Mouse (Mus musculus): Measurements from ENCODE around the gene Slamf6. TPM values are rescaled to one million over a fixed set of nuclear protein-coding genes. Genes with fewer than 3 reads are reported as not detected.
"Not testable (repeated sequence)": the region's sequence is repeated elsewhere in the genome, so short reads cannot be mapped to it uniquely, and the experiment has no call there.

Slamf6 gene
- 0.17 and 0.20 TPM in 2 replicates for polyA plus RNA-seq (2016; fragmentation: Nextera tagmentation; extraction: Ambion mirVana)

DNA sequence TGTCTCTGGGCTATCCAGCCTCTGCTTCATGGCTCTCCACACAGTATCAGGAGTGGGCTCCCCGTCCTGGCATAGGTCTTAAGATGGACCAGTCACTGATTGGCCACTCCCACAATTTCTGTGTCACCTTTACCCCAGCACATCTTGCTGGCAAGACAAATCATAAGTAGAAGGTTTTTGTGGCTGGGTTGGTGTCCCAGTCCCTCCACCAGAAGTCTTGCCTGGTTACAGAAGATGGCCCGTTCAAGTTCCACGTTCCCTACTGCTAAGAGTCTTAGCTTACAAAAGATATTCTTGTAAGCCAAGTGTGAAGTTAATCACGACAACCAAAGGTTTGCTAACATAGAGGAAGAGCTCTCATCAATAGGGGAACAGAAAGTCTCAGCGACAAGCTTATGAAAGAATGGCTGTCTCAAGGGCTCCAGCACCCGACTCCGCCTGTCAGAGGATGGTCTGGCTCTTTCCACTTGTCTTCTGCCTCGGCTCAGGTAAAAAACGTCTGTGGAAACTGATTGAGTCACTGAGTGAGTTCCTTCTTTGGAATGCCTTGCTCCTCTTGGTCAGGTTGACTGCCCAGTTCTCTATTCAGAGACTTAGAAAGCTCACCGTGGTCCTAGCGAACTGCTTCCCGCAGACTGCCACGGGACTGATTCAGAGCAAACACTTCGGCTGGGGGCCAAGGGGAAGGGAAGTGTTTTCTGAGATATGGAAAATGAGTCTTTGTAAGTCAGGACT is at the start of gene Slamf6:
Gene Slamf6 (plus strand): TSS at position 211 of the 735 bp plus-strand sequence.
- H3K9ac ChIP-seq: no peak within 1 kb of the TSS
- no peak for ATAC-seq
- no peaks in the 10 kb centered on the region for H3K27me3 ChIP-seq (replicated peaks)
- H3K27ac ChIP-seq: no peak within 1 kb of the TSS
- no peak within 1 kb of the TSS for H3K4me3 ChIP-seq
- no peaks in the 10 kb centered on the region for H3K36me3 ChIP-seq
- H3K9me3 ChIP-seq (replicated peaks): no peaks in the 10 kb centered on the region
- WGBS (ENCODE audit: insufficient replicate concordance): 56% methylated on average over 14 of the region's 14 CpGs
- no peak within 1 kb of the TSS for H3K4me2 ChIP-seq
- no peaks in the 10 kb centered on the region for H3K4me1 ChIP-seq

DNA sequence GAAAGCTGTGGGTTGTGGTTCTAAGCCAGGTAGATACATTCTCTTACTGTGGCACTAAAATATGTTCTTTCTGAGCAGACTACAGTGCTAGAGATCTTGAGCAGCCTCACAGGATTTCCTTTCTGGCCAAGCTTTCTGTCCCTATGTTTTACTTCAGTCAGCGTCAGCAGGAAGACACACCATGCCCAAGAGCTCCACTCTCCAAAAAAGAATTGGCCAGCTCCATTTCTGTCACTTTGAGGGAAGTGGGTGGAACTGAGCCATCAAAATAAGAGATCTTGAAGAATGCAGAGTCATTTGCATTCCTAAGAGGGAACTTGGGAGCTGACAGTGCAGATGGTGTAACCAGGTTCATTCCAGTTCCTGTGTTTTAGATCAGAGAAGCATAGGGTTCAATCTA is 30.3 kb upstream of the Slamf6 start:
- no peak for ATAC-seq
- no peaks in the 10 kb centered on the region for H3K9me3 ChIP-seq (replicated peaks)
- H3K27me3 ChIP-seq (replicated peaks): no peaks in the 10 kb centered on the region

DNA sequence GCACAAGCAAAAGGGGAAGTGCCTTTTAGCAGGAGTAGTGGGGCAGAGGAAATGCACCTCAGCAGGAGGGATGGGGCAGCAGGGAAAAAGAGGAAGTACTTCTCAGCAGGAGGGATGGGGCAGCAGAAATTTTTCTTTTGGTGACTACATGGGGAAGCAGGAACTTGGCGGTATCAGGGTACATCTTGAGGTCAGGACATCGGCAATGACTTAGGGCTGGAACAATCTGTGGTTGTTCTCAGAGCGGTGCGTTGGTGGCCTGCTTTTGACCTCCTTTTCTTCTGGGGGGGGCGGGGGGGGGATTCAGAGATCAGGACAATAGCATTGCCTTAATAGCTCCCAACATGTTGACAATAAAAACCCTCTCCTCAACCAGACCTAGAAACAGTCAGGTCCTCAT is 22.0 kb upstream of the Slamf6 start, which contains the start of gene Gm10521:
Gene Gm10521 (plus strand): TSS at position 301 of the 400 bp plus-strand sequence.
- not testable (repeated sequence) for H3K4me1 ChIP-seq; H3K27ac ChIP-seq; ATAC-seq; H3K9ac ChIP-seq; H3K9me3 ChIP-seq (replicated peaks); H3K27me3 ChIP-seq (replicated peaks); H3K4me2 ChIP-seq; H3K36me3 ChIP-seq; H3K4me3 ChIP-seq
- WGBS (ENCODE audit: insufficient replicate concordance): 64% methylated on average over 5 of the region's 5 CpGs

More for the DNA sequence above, 30.3 kb upstream of the Slamf6 start:
- Histone ChIP-seq H3K9ac (no peak overlapping the region), H3K27ac (no peak overlapping the region), H3K4me2 (no peak overlapping the region), H3K4me1 (no peaks in the 10 kb centered on the region), H3K4me3 (no peak overlapping the region), H3K36me3 (no peaks in the 10 kb centered on the region)
- WGBS (ENCODE audit: insufficient replicate concordance): 61% methylated on average over 1 of the region's 1 CpGs

DNA sequence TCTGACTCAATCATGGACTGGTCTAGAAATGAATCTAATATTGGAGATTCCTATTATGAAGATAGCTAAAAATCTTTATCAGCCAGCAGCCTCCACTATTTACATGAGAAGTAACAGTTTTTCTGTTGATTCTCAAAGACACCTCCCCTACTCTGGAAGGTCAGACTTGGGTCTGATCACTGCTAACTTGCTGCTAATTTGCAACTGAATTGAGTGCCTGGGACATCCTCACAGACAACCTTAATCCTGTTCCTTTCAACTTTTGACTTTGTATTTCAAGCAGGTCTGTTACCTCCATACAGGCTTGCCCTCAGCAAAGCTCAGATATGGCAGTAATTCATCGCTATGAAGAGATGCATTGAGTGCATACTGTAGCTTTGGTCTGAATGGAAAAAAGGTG is 13.3 kb upstream of the Slamf6 start:
- Histone ChIP-seq H3K4me2 (no peak overlapping the region), H3K27me3 (replicated peaks) (no peaks in the 10 kb centered on the region), H3K36me3 (no peaks in the 10 kb centered on the region), H3K9me3 (replicated peaks) (0 out of 2 replicates have a peak, but pooled peaks cover 2% of the 10 kb centered on the region), H3K27ac (no peak overlapping the region), H3K4me3 (no peak overlapping the region), H3K9ac (no peak overlapping the region), H3K4me1 (no peaks in the 10 kb centered on the region)
- 65% methylated on average over 1 of the region's 1 CpGs for WGBS (ENCODE audit: insufficient replicate concordance)
- no peak for ATAC-seq

DNA sequence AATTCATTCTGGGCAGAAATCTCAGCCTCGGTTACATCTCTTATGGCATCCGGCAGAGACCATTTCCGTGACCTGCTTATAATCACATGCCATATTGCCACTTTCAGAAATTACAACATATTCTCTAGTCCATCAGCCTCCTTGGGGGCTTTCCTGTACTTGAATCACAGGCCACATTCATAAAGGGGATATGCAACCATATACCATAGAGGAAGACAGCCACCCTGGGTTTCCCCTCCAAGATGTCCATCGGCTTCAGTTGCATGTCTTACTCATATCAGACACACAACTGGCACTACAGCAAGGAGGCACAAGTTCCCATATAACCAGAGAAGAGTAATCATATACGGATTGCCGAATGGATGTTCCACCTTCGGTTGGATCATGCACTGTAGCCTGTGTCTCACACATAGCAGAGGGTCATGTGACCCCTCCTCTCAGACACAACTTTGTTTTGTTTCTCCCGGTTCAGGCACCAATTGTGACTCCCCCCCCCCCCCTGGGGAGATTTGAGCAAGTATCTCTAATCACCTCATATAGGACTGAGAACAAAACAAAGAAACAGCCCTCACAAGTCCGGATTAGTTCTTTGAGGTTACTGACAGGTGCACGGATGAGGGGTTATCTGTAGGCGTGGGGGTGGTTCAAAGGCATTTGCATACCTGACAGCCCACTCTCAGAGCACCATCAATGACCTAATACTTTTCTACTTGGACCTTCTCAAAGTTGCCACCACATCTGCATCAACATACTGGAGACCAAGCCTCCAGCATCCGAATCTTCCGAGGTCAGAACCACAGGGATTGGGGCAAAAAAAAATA is 1.5 kb upstream of the Slamf6 start:
- Histone ChIP-seq H3K36me3 (no peaks in the 10 kb centered on the region), H3K4me3 (no peak overlapping the region), H3K27ac (no peak overlapping the region), H3K9ac (no peak overlapping the region), H3K9me3 (replicated peaks) (no peaks in the 10 kb centered on the region), H3K4me1 (no peaks in the 10 kb centered on the region), H3K27me3 (replicated peaks) (no peaks in the 10 kb centered on the region), H3K4me2 (no peak overlapping the region)
- ATAC-seq: no peak
- WGBS (ENCODE audit: insufficient replicate concordance): 68% methylated on average over 13 of the region's 13 CpGs

DNA sequence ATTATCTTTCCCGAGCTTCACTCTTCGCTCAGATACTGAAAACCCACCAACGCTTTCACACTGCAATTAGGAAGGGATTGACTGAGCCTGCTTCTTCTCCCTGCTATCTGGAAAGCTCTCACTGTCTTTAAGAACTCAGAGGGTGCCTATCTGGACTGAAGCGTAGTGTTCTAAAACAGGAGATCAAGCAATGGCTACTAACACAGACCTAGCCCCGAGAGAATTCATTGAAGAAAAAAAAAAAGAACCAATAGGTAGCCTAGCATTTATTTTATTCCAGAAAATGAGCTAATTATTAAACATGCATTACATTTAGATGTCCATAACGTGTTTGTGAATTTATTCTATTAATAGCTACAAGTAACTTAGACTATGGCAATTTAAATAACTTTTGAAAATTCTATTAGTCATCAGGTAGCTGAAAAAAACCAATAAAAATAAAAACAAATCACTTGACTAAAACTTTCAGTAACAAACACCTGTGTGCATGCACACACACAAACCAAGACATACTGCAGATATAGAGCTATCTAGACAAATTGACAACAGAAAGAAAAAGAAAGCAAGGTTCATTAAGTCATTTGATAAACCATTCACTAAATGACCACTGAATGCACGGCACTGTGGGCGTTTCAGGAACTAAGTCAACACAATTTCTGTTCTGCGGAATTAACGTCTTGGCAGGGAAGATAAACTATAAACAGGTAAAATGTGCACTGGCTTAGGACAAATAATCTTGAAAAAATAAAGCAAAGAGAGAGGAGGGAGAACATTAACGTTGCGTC is 1.0 kb downstream of the Slamf6 start:
- no peaks in the 10 kb centered on the region for H3K4me1 ChIP-seq
- H3K9me3 ChIP-seq (replicated peaks): no peaks in the 10 kb centered on the region
- ATAC-seq: no peak
- 61% methylated on average over 12 of the region's 12 CpGs for WGBS (ENCODE audit: insufficient replicate concordance)
- H3K27ac ChIP-seq: no peak overlapping the region
- H3K4me2 ChIP-seq: no peak overlapping the region
- H3K4me3 ChIP-seq: no peak overlapping the region
- no peaks in the 10 kb centered on the region for H3K27me3 ChIP-seq (replicated peaks)
- H3K36me3 ChIP-seq: no peaks in the 10 kb centered on the region
- no peak overlapping the region for H3K9ac ChIP-seq

DNA sequence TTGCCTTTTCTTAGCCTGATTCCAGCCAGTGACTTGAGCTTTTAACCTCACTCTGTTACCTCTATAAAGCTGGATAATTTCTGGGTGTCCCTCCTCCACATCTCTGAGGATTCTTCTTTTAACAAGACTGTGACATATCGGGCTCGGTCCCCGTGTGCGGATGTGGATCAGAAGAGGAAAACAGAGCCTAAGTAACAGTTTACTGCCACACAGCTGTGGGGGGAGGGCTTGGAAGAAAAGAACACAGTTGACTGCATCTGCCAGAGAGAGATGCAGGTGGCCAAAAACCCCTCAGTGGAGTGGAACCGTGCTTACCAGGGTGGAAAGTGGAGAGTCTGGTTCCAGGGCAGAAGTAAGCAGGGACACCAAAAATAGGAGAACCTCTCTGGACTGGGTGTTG is 1.9 kb downstream of the Slamf6 start:
- WGBS (ENCODE audit: insufficient replicate concordance): 82% methylated on average over 5 of the region's 5 CpGs
- no peak for ATAC-seq
- Histone ChIP-seq H3K9ac (no peak overlapping the region), H3K4me1 (no peaks in the 10 kb centered on the region), H3K27me3 (replicated peaks) (no peaks in the 10 kb centered on the region), H3K36me3 (no peaks in the 10 kb centered on the region), H3K27ac (no peak overlapping the region), H3K4me3 (no peak overlapping the region), H3K4me2 (no peak overlapping the region), H3K9me3 (replicated peaks) (no peaks in the 10 kb centered on the region)

DNA sequence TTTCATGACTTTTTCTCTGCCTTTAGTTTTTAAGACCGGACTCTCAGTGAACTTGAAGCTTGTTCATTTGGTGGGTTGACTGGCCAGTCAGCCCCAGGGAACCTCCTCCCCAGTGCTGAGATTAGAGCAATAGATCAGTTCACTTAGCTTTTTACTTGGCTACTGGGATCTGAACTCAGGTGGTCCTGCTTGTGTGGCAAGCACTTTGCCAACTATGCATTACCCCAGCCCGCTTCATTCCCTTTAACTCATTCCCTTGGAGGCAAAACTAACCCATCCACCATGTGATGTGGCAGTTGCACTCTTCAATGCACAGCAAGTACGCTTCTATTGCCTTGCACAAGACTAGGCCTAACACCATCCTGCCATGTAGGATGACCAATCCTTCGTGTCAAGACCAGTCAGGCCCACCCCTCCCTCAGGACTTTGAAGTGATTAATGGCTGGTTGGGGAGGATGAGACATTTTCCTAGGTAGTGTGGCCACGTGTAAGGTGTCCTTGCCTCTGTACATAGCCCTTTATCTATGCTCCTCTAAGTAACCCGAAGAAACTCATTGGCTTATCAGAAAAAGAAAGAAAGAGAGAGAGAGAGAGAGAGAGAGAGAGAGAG is 2.7 kb downstream of the Slamf6 start:
- no peak overlapping the region for H3K4me3 ChIP-seq
- no peaks in the 10 kb centered on the region for H3K9me3 ChIP-seq (replicated peaks)
- no peaks in the 10 kb centered on the region for H3K36me3 ChIP-seq
- WGBS (ENCODE audit: insufficient replicate concordance): 66% methylated on average over 6 of the region's 6 CpGs
- ATAC-seq: no peak
- no peaks in the 10 kb centered on the region for H3K27me3 ChIP-seq (replicated peaks)
- no peak overlapping the region for H3K4me2 ChIP-seq
- H3K27ac ChIP-seq: no peak overlapping the region
- no peaks in the 10 kb centered on the region for H3K4me1 ChIP-seq
- H3K9ac ChIP-seq: no peak overlapping the region

DNA sequence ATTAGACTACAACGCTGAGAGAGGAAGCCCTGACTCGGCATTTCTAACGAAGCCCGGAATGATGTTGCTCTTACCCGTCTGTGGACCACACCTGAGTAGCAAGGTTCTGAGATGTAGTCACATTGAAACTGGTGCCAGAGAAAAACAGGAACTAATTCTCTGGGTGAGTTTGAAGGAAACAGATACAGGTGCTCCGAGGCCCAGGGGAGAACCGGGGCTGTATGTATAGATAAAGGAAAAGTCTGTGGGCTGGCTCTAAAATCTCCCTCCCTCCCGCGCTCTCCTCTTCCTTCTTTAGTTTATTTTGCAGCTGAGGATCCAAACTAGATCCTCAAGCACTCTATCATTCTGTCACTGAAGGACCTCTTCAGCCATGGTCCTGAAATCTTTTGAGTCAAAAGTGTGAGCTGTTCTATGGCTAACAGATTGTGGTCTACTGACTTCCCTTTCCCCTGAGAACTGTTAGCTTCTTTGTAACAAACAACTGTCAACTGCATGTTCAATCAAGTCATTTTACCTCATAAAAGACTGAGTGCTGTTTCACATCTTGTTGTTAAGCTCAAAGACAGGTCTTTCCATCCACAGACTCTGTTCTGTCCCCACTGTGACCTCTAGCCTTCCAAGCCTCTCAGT is 3.8 kb downstream of the Slamf6 start:
- no peaks in the 10 kb centered on the region for H3K9me3 ChIP-seq (replicated peaks)
- no peaks in the 10 kb centered on the region for H3K36me3 ChIP-seq
- H3K4me1 ChIP-seq: no peaks in the 10 kb centered on the region
- H3K9ac ChIP-seq: no peak overlapping the region
- H3K27ac ChIP-seq: no peak overlapping the region
- ATAC-seq: no peak
- H3K4me2 ChIP-seq: no peak overlapping the region
- H3K4me3 ChIP-seq: no peak overlapping the region
- WGBS (ENCODE audit: insufficient replicate concordance): 23% methylated on average over 9 of the region's 9 CpGs
- H3K27me3 ChIP-seq (replicated peaks): no peaks in the 10 kb centered on the region

DNA sequence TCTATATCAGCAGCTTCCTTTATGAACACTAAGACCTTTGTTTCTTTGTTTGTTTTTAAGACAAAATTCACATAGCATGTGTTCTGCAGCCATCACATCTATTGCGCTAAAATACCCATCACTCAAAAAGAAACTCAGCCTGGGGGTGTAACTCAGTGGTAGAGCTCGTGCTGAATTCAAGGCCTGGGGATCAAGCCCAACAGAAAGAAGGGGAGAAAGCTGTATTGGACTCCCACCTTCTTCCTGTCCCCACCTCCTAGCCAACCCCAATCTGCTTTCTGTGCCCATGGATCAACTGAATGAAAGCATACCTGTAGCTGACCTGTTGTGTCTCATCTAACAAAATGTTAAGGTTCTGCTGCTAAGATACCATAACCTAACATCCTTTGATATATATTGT is 4.3 kb downstream of the Slamf6 start:
- no peak overlapping the region for H3K4me3 ChIP-seq
- no peak for ATAC-seq
- no peak overlapping the region for H3K9ac ChIP-seq
- no peak overlapping the region for H3K4me2 ChIP-seq
- no peaks in the 10 kb centered on the region for H3K9me3 ChIP-seq (replicated peaks)
- no peaks in the 10 kb centered on the region for H3K4me1 ChIP-seq
- H3K27me3 ChIP-seq (replicated peaks): no peaks in the 10 kb centered on the region
- WGBS (ENCODE audit: insufficient replicate concordance): 55% methylated on average over 2 of the region's 2 CpGs
- H3K36me3 ChIP-seq: no peaks in the 10 kb centered on the region
- H3K27ac ChIP-seq: no peak overlapping the region

DNA sequence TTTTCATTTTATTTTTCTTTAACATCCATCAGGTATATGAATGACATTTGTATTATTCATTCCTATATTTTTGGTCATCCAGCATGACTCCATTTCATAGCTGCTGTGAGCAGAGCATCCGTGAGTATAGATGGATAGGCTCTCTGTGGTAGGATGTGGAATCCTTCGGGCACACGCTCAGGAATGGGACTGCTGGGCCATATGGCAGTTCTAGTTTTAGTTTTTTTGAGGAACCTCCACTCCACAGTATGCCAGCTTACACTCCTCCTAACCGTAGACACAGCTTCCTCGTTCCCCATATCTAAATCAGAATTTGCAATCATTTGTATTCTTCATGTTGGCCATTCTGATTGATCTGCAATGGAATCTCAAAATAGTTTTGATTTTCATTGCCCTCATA is 5.5 kb downstream of the Slamf6 start:
- WGBS (ENCODE audit: insufficient replicate concordance): 66% methylated on average over 5 of the region's 5 CpGs
- Histone ChIP-seq H3K4me1 (no peaks in the 10 kb centered on the region), H3K36me3 (no peaks in the 10 kb centered on the region), H3K9me3 (replicated peaks) (no peaks in the 10 kb centered on the region), H3K9ac (no peak overlapping the region), H3K4me2 (no peak overlapping the region), H3K27me3 (replicated peaks) (no peaks in the 10 kb centered on the region), H3K4me3 (no peak overlapping the region), H3K27ac (no peak overlapping the region)
- no peak for ATAC-seq
